Mouse (Mus musculus) CH12.LX (cell line): ENCODE data around the gene Maml1. TPM values are rescaled to one million over a fixed set of nuclear protein-coding genes. Genes with fewer than 3 reads are reported as not detected.

Experiments
- DNase-seq: peaks from one replicate; pipeline ENCODE4 v3.0.0-alpha.2; 2013; ENCODE audit errors: extremely low read depth
- H3K27ac ChIP-seq: 2 replicates; pipeline ENCODE4 v1.5.1; 2012; ENCODE audit warnings: low read depth, mild to moderate bottlenecking, control low read depth, moderate library complexity; ENCODE audit not compliant: insufficient read depth
- H3K27me3 ChIP-seq: replicated peaks from 2 replicates; pipeline ENCODE3; 2012; ENCODE audit warnings: inconsistent platforms
- H3K36me3 ChIP-seq, 2 experiments: replicated peaks in 1 of 2; 2 replicates each; pipeline versions ENCODE3 to v1.6.1; 2012; ENCODE audit warnings: inconsistent platforms in 1 of 2, low read length in 1 of 2, mild to moderate bottlenecking in 1 of 2, mixed read lengths in 1 of 2, moderate library complexity in 1 of 2; ENCODE audit not compliant: control insufficient read depth in 1 of 2, insufficient read depth in 1 of 2
- H3K4me1 ChIP-seq, 2 experiments: 2 replicates each; pipeline ENCODE4 v1.6.1; 2012; ENCODE audit warnings: inconsistent platforms in 1 of 2, moderate library complexity in 1 of 2; ENCODE audit not compliant: insufficient read depth in 2 of 2, control insufficient read depth in 1 of 2
- H3K4me2 ChIP-seq: 2 replicates; pipeline ENCODE4 v1.6.1; 2012; ENCODE audit warnings: low read depth, mild to moderate bottlenecking, control low read depth; ENCODE audit not compliant: poor library complexity, insufficient read depth, severe bottlenecking
- H3K4me3 ChIP-seq, 3 experiments: fragments of 150-350 bp in 1 of 3; sonication (generic) in 1 of 3; replicated peaks in 1 of 3; 2 replicates each; pipeline versions ENCODE3 to v1.5.1; 2011 to 2012; ENCODE audit warnings: low read depth in 2 of 3, low read length in 2 of 3, mild to moderate bottlenecking in 2 of 3, moderate library complexity in 2 of 3, control low read depth in 1 of 3, improper control_type of control experiment in 1 of 3, inconsistent platforms in 1 of 3, mixed read lengths in 1 of 3; ENCODE audit not compliant: poor library complexity in 1 of 3
- H3K79me2 ChIP-seq: replicated peaks from 2 replicates; pipeline ENCODE4 v1.6.1; 2012; ENCODE audit warnings: mild to moderate bottlenecking, moderate library complexity; ENCODE audit not compliant: control insufficient read depth, poor library complexity, insufficient read depth, severe bottlenecking; ENCODE audit errors: extremely low read depth
- H3K9ac ChIP-seq: 2 replicates; pipeline ENCODE4 v1.6.1; 2012; ENCODE audit warnings: low read depth, mild to moderate bottlenecking, control low read depth, moderate library complexity; ENCODE audit not compliant: insufficient read depth
- H3K9me3 ChIP-seq: replicated peaks from 2 replicates; pipeline ENCODE3; 2012; ENCODE audit warnings: low read length, inconsistent platforms, mixed read lengths
- BHLHE40 ChIP-seq: IDR thresholded peaks from 2 replicates; pipeline ENCODE4 v1.6.1; 2011; ENCODE audit warnings: mild to moderate bottlenecking, low read depth, low read length, improper control_type of control experiment
- CHD1 ChIP-seq: IDR thresholded peaks from 2 replicates; pipeline ENCODE4 v1.6.1; 2012; ENCODE audit warnings: low read depth, low read length, improper control_type of control experiment, inconsistent platforms
- ELF1 ChIP-seq: IDR thresholded peaks from 2 replicates; pipeline ENCODE4 v1.6.1; 2014; ENCODE audit warnings: low read depth, mild to moderate bottlenecking, inconsistent platforms, low read length, improper control_type of control experiment
- ETS1 ChIP-seq: conservative IDR thresholded peaks from 2 replicates; pipeline ENCODE4 v1.6.1; 2012; ENCODE audit warnings: low read depth, mild to moderate bottlenecking, inconsistent platforms, low read length, improper control_type of control experiment, moderate library complexity
- JUN ChIP-seq: IDR thresholded peaks from 2 replicates; pipeline ENCODE4 v1.6.1; 2011; ENCODE audit warnings: low read depth, mild to moderate bottlenecking, low read length, improper control_type of control experiment, moderate library complexity; ENCODE audit not compliant: insufficient read depth
- KAT2A ChIP-seq: IDR thresholded peaks from 2 replicates; pipeline ENCODE4 v1.6.1; 2012; ENCODE audit warnings: low read length, improper control_type of control experiment, inconsistent platforms; ENCODE audit not compliant: insufficient replicate concordance
- MAFK ChIP-seq: IDR thresholded peaks from 2 replicates; pipeline ENCODE4 v1.6.1; 2011; ENCODE audit warnings: low read length, improper control_type of control experiment; ENCODE audit not compliant: insufficient replicate concordance
- MAX ChIP-seq: IDR thresholded peaks from 2 replicates; pipeline ENCODE4 v1.6.1; 2011; ENCODE audit warnings: low read length, improper control_type of control experiment
- MYC ChIP-seq: IDR thresholded peaks from 2 replicates; pipeline ENCODE4 v1.6.1; 2011; ENCODE audit warnings: low read depth, mild to moderate bottlenecking, improper control_type of control experiment, low read length
- NRF1 ChIP-seq: IDR thresholded peaks from 2 replicates; pipeline ENCODE4 v1.6.1; 2014; ENCODE audit warnings: low read depth, mild to moderate bottlenecking, inconsistent platforms, low read length, improper control_type of control experiment, moderate library complexity
- PAX5 ChIP-seq: IDR thresholded peaks from 2 replicates; pipeline ENCODE4 v1.6.1; 2012; ENCODE audit warnings: low read length, inconsistent platforms, mixed read lengths
- POLR2A ChIP-seq: IDR thresholded peaks from 2 replicates; pipeline ENCODE4 v1.6.1; 2011; ENCODE audit warnings: low read depth, mild to moderate bottlenecking, improper control_type of control experiment, low read length
- SIN3A ChIP-seq: IDR thresholded peaks from 2 replicates; pipeline ENCODE4 v1.6.1; 2012; ENCODE audit warnings: low read length, improper control_type of control experiment, inconsistent platforms
- TBP ChIP-seq: conservative IDR thresholded peaks from 2 replicates; pipeline ENCODE4 v1.6.1; 2011; ENCODE audit warnings: low read depth, low read length, improper control_type of control experiment
- UBTF ChIP-seq: IDR thresholded peaks from 2 replicates; pipeline ENCODE4 v1.6.1; 2012; ENCODE audit warnings: low read depth, mild to moderate bottlenecking, inconsistent platforms, low read length, improper control_type of control experiment, moderate library complexity
- ZC3H11A ChIP-seq: IDR thresholded peaks from 2 replicates; pipeline ENCODE4 v1.6.1; 2012; ENCODE audit warnings: low read depth, mild to moderate bottlenecking, inconsistent platforms, low read length, improper control_type of control experiment
- ZMIZ1 ChIP-seq: IDR thresholded peaks from 2 replicates; pipeline ENCODE4 v1.6.1; 2012; ENCODE audit warnings: low read depth, mild to moderate bottlenecking, inconsistent platforms, low read length, improper control_type of control experiment
- dilution Hi-C: fragments of 300-500 bp; cut with MboI; formaldehyde crosslinking; loops from 2 replicates; pipeline ENCODE4 v1.14.3; 2020; ENCODE audit warnings: low sequenced_read_pairs; ENCODE audit not compliant: extremely low pct_unique_long_range_greater_than_20kb, extremely low pct_ligation_motif_present
- in situ Hi-C: fragments of 300-500 bp; cut with MboI; formaldehyde crosslinking; loops from 3 replicates; pipeline ENCODE4 v1.14.3; 2019; ENCODE audit warnings: low sequenced_read_pairs, low pct_ligation_motif_present, low pct_unique_long_range_greater_than_20kb, mixed read lengths
- polyA plus RNA-seq: library from polyadenylated mRNA; unstranded; fragments of >175 nt; gene quantifications from 2 replicates; pipeline ENCODE4 v1.2.1, GENCODE M21; 2012; ENCODE audit warnings: low read depth; ENCODE audit not compliant: insufficient read length
- total RNA-seq, 2 experiments: library from RNA; depleted of rRNA; stranded (reverse); fragments of 300-350 nt in 1 of 2; fragments of >200 nt in 1 of 2; gene quantifications; 2 replicates each; pipeline ENCODE4 v1.2.3; 2012 to 2014

Gene Maml1
- total and polyA plus RNA-seq, 3 experiments: 2.2 to 9.7 (median 5.4) TPM

- in situ Hi-C loops (no loop called here), dilution Hi-C loops (no loop called here)
- no peak overlapping the region for H3K9ac ChIP-seq
- H3K4me1 ChIP-seq: peaks cover 23 to 57% of the 10 kb centered on the region in 2 experiments
- H3K9me3 ChIP-seq: no peaks in the 10 kb centered on the region
- TF ChIP-seq MAX (no peak), JUN (no peak), BHLHE40 (no peak), CHD1 (no peak), ETS1 (no peak), KAT2A (no peak), TBP (no peak), ZMIZ1 (no peak), ZC3H11A (no peak), PAX5 (no peak), ELF1 (no peak), NRF1 (no peak), SIN3A (no peak), UBTF (no peak)
- no peak for DNase-seq
- no peak overlapping the region for H3K27ac ChIP-seq
- no peaks in the 10 kb centered on the region for H3K27me3 ChIP-seq
- no peak overlapping the region for H3K4me2 ChIP-seq
- peaks cover 42 to 70% of the 10 kb centered on the region in 2 experiments for H3K36me3 ChIP-seq
- no peaks in the 10 kb centered on the region; the same call in 1 of the 2 replicates for H3K79me2 ChIP-seq
- no peak overlapping the region for H3K4me3 ChIP-seq
Measured at GRCm38 (mm10) chr11:50230481-50231304, 61.4 kb downstream of the Maml1 start.

- Histone ChIP-seq H3K4me3 (no peak overlapping the region), H3K4me2 (no peak overlapping the region), H3K4me1 (peaks cover 23 to 57% of the 10 kb centered on the region in 2 experiments), H3K36me3 (peaks cover 34 to 57% of the 10 kb centered on the region in 2 experiments), H3K9ac (no peak overlapping the region), H3K79me2 (no peaks in the 10 kb centered on the region; the same call in 1 of the 2 replicates), H3K9me3 (no peaks in the 10 kb centered on the region), H3K27me3 (no peaks in the 10 kb centered on the region), H3K27ac (no peak overlapping the region)
- dilution Hi-C loops (no loop called here), in situ Hi-C loops (loop anchor here (5.0 to 10.0 kb wide), 3 partner anchors 67 to 245 kb away; no protein-coding TSS in a partner anchor)
- TF ChIP-seq PAX5: no peak
- no peak for TF ChIP-seq JUN
- no peak for TF ChIP-seq MYC
- no peak for TF ChIP-seq BHLHE40
- no peak for TF ChIP-seq ZC3H11A
- TF ChIP-seq NRF1: no peak
- no peak for TF ChIP-seq SIN3A
- no peak for TF ChIP-seq MAFK
- no peak for TF ChIP-seq POLR2A
- DNase-seq: no peak
Measured at GRCm38 (mm10) chr11:50229252-50229910, 62.7 kb downstream of the Maml1 start.
